Mouse (Mus musculus): ENCODE data around the gene Atp1b2. TPM values are rescaled to one million over a fixed set of nuclear protein-coding genes. Genes with fewer than 3 reads are reported as not detected.

Atp1b2 gene
- polyA plus RNA-seq, 1 experiment from 2014 or later, result 25.6 TPM

GRCm38 (mm10) chr11:69613553-69614256 is 8.0 kb upstream of the Atp1b2 start:
- H3K4me2 ChIP-seq (ENCODE audit: low read depth, low read length), result peak overlapping the region; percentile 52
- H3K36me3 ChIP-seq (ENCODE audit: control insufficient read depth, insufficient read depth), result no peaks in the 10 kb centered on the region
- peaks cover 4% of the 10 kb centered on the region for H3K4me1 ChIP-seq (ENCODE audit: control insufficient read depth, insufficient read depth, low read length)
- peak; percentile 71 for ATAC-seq (replicated peaks; ENCODE audit: extremely low read depth, insufficient read depth, low FRiP score)
- H3K9me3 ChIP-seq (replicated peaks; ENCODE audit: control insufficient read depth, low read length), result no peaks in the 10 kb centered on the region
- H3K27ac ChIP-seq (ENCODE audit: low read length), result no peak overlapping the region
- WGBS, result 11% methylated on average over 19 of the region's 19 CpGs
- peak overlapping the region; percentile 60 for H3K9ac ChIP-seq (ENCODE audit: low read length)
- peak overlapping the region; percentile 13; the same call in 1 of the 2 replicates for H3K4me3 ChIP-seq (ENCODE audit: low read length)
- H3K27me3 ChIP-seq (ENCODE audit: control insufficient read depth, insufficient read depth, low read length), result peaks cover 3% of the 10 kb centered on the region; the same call in 1 of the 2 replicates

GRCm38 (mm10) chr11:69610899-69611298 is 5.2 kb upstream of the Atp1b2 start:
- Histone ChIP-seq H3K4me3 (ENCODE audit: low read length) (no peak overlapping the region), H3K27me3 (ENCODE audit: control insufficient read depth, insufficient read depth, low read length) (peaks cover 3% of the 10 kb centered on the region; the same call in 1 of the 2 replicates), H3K9me3 (replicated peaks; ENCODE audit: control insufficient read depth, low read length) (no peaks in the 10 kb centered on the region), H3K27ac (ENCODE audit: low read length) (no peak overlapping the region), H3K4me2 (ENCODE audit: low read depth, low read length) (no peak overlapping the region), H3K4me1 (ENCODE audit: control insufficient read depth, insufficient read depth, low read length) (peaks cover 4% of the 10 kb centered on the region), H3K36me3 (ENCODE audit: control insufficient read depth, insufficient read depth) (no peaks in the 10 kb centered on the region), H3K9ac (ENCODE audit: low read length) (no peak overlapping the region)
- no peak for ATAC-seq (replicated peaks; ENCODE audit: extremely low read depth, insufficient read depth, low FRiP score)
- 43% methylated on average over 4 of the region's 4 CpGs for WGBS

- no peak for ATAC-seq (replicated peaks; ENCODE audit: extremely low read depth, insufficient read depth, low FRiP score)
- WGBS, result 58% methylated on average over 7 of the region's 7 CpGs
- H3K9ac ChIP-seq (ENCODE audit: low read length), result no peak overlapping the region
These were observed 3.7 kb upstream of the Atp1b2 start for GRCm38 (mm10) chr11:69609416-69609815.

GRCm38 (mm10) chr11:69608525-69608924 is 2.8 kb upstream of the Atp1b2 start:
- Histone ChIP-seq H3K9me3 (replicated peaks; ENCODE audit: control insufficient read depth, low read length) (no peaks in the 10 kb centered on the region), H3K36me3 (ENCODE audit: control insufficient read depth, insufficient read depth) (no peaks in the 10 kb centered on the region), H3K4me3 (ENCODE audit: low read length) (no peak overlapping the region), H3K4me1 (ENCODE audit: control insufficient read depth, insufficient read depth, low read length) (peaks cover 6% of the 10 kb centered on the region), H3K27ac (ENCODE audit: low read length) (no peak overlapping the region), H3K27me3 (ENCODE audit: control insufficient read depth, insufficient read depth, low read length) (no peaks in the 10 kb centered on the region), H3K4me2 (ENCODE audit: low read depth, low read length) (no peak overlapping the region), H3K9ac (ENCODE audit: low read length) (no peak overlapping the region)
- WGBS, result 74% methylated on average over 3 of the region's 3 CpGs
- ATAC-seq (replicated peaks; ENCODE audit: extremely low read depth, insufficient read depth, low FRiP score), result no peak

More at GRCm38 (mm10) chr11:69609416-69609815, 3.7 kb upstream of the Atp1b2 start:
- no peaks in the 10 kb centered on the region for H3K9me3 ChIP-seq (replicated peaks; ENCODE audit: control insufficient read depth, low read length)
- peaks cover 8% of the 10 kb centered on the region for H3K4me1 ChIP-seq (ENCODE audit: control insufficient read depth, insufficient read depth, low read length)
- no peaks in the 10 kb centered on the region for H3K36me3 ChIP-seq (ENCODE audit: control insufficient read depth, insufficient read depth)
- H3K27me3 ChIP-seq (ENCODE audit: control insufficient read depth, insufficient read depth, low read length), result no peaks in the 10 kb centered on the region
- no peak overlapping the region for H3K4me3 ChIP-seq (ENCODE audit: low read length)
- H3K4me2 ChIP-seq (ENCODE audit: low read depth, low read length), result no peak overlapping the region
- no peak overlapping the region for H3K27ac ChIP-seq (ENCODE audit: low read length)

GRCm38 (mm10) chr11:69606832-69607231 is 1.1 kb upstream of the Atp1b2 start:
- ATAC-seq (replicated peaks; ENCODE audit: extremely low read depth, insufficient read depth, low FRiP score), result no peak
- no peak overlapping the region for H3K27ac ChIP-seq (ENCODE audit: low read length)
- peaks cover 14% of the 10 kb centered on the region for H3K4me1 ChIP-seq (ENCODE audit: control insufficient read depth, insufficient read depth, low read length)
- no peak overlapping the region for H3K4me2 ChIP-seq (ENCODE audit: low read depth, low read length)
- WGBS, result 71% methylated on average over 2 of the region's 2 CpGs
- H3K9ac ChIP-seq (ENCODE audit: low read length), result no peak overlapping the region
- H3K9me3 ChIP-seq (replicated peaks; ENCODE audit: control insufficient read depth, low read length), result no peaks in the 10 kb centered on the region
- H3K27me3 ChIP-seq (ENCODE audit: control insufficient read depth, insufficient read depth, low read length), result no peaks in the 10 kb centered on the region
- no peak overlapping the region for H3K4me3 ChIP-seq (ENCODE audit: low read length)
- no peaks in the 10 kb centered on the region for H3K36me3 ChIP-seq (ENCODE audit: control insufficient read depth, insufficient read depth)

- peak overlapping the region; percentile 55; the same call in 1 of the 2 replicates for H3K9ac ChIP-seq (ENCODE audit: low read length)
- no peak overlapping the region for H3K27ac ChIP-seq (ENCODE audit: low read length)
- H3K9me3 ChIP-seq (replicated peaks; ENCODE audit: control insufficient read depth, low read length), result no peaks in the 10 kb centered on the region
- H3K4me3 ChIP-seq (ENCODE audit: low read length), result peak overlapping the region; percentile 65
- H3K36me3 ChIP-seq (ENCODE audit: control insufficient read depth, insufficient read depth), result no peaks in the 10 kb centered on the region
- WGBS, result 69% methylated on average over 2 of the region's 2 CpGs
- ATAC-seq (replicated peaks; ENCODE audit: extremely low read depth, insufficient read depth, low FRiP score), result no peak
- peak overlapping the region; percentile 86 for H3K4me2 ChIP-seq (ENCODE audit: low read depth, low read length)
- peaks cover 18% of the 10 kb centered on the region for H3K4me1 ChIP-seq (ENCODE audit: control insufficient read depth, insufficient read depth, low read length)
- H3K27me3 ChIP-seq (ENCODE audit: control insufficient read depth, insufficient read depth, low read length), result no peaks in the 10 kb centered on the region
These were observed 701 bp upstream of the Atp1b2 start for GRCm38 (mm10) chr11:69606491-69606795.

GRCm38 (mm10) chr11:69604795-69605664 is 712 bp downstream of the Atp1b2 start:
- Histone ChIP-seq H3K27me3 (ENCODE audit: control insufficient read depth, insufficient read depth, low read length) (no peaks in the 10 kb centered on the region), H3K9ac (ENCODE audit: low read length) (peak overlapping the region; percentile 82), H3K9me3 (replicated peaks; ENCODE audit: control insufficient read depth, low read length) (no peaks in the 10 kb centered on the region), H3K4me1 (ENCODE audit: control insufficient read depth, insufficient read depth, low read length) (peaks cover 31% of the 10 kb centered on the region), H3K4me2 (ENCODE audit: low read depth, low read length) (peak overlapping the region; percentile 86), H3K27ac (ENCODE audit: low read length) (peak overlapping the region; percentile 76), H3K36me3 (ENCODE audit: control insufficient read depth, insufficient read depth) (no peaks in the 10 kb centered on the region), H3K4me3 (ENCODE audit: low read length) (peak overlapping the region; percentile 65)
- WGBS, result under 1% methylated on average over 71 of the region's 73 CpGs
- peak; percentile 52 for ATAC-seq (replicated peaks; ENCODE audit: extremely low read depth, insufficient read depth, low FRiP score)

GRCm38 (mm10) chr11:69604347-69604746 is 1.4 kb downstream of the Atp1b2 start:
- peak overlapping the region; percentile 76 for H3K27ac ChIP-seq (ENCODE audit: low read length)
- no peaks in the 10 kb centered on the region for H3K27me3 ChIP-seq (ENCODE audit: control insufficient read depth, insufficient read depth, low read length)
- no peaks in the 10 kb centered on the region for H3K9me3 ChIP-seq (replicated peaks; ENCODE audit: control insufficient read depth, low read length)
- peaks cover 36% of the 10 kb centered on the region for H3K4me1 ChIP-seq (ENCODE audit: control insufficient read depth, insufficient read depth, low read length)
- ATAC-seq (replicated peaks; ENCODE audit: extremely low read depth, insufficient read depth, low FRiP score), result no peak
- no peaks in the 10 kb centered on the region for H3K36me3 ChIP-seq (ENCODE audit: control insufficient read depth, insufficient read depth)
- peak overlapping the region; percentile 65 for H3K4me3 ChIP-seq (ENCODE audit: low read length)
- peak overlapping the region; percentile 86 for H3K4me2 ChIP-seq (ENCODE audit: low read depth, low read length)
- H3K9ac ChIP-seq (ENCODE audit: low read length), result peak overlapping the region; percentile 82
- WGBS, result 51% methylated on average over 3 of the region's 3 CpGs

GRCm38 (mm10) chr11:69603516-69603915 is 2.2 kb downstream of the Atp1b2 start:
- Histone ChIP-seq H3K4me3 (ENCODE audit: low read length) (no peak overlapping the region), H3K27me3 (ENCODE audit: control insufficient read depth, insufficient read depth, low read length) (no peaks in the 10 kb centered on the region), H3K4me2 (ENCODE audit: low read depth, low read length) (peak overlapping the region; percentile 86; the same call in 1 of the 2 replicates), H3K9ac (ENCODE audit: low read length) (no peak overlapping the region), H3K27ac (ENCODE audit: low read length) (no peak overlapping the region; the same call in 1 of the 2 replicates), H3K36me3 (ENCODE audit: control insufficient read depth, insufficient read depth) (no peaks in the 10 kb centered on the region), H3K4me1 (ENCODE audit: control insufficient read depth, insufficient read depth, low read length) (peaks cover 36% of the 10 kb centered on the region), H3K9me3 (replicated peaks; ENCODE audit: control insufficient read depth, low read length) (no peaks in the 10 kb centered on the region)
- no peak for ATAC-seq (replicated peaks; ENCODE audit: extremely low read depth, insufficient read depth, low FRiP score)
- WGBS, result 71% methylated on average over 8 of the region's 8 CpGs

All from heart, embryonic 16.5 days (tissue).